Mouse (Mus musculus): Measurements from ENCODE around the gene Cst7. TPM values are rescaled to one million over a fixed set of nuclear protein-coding genes. Genes with fewer than 3 reads are reported as not detected.

Cst7 gene
- total RNA-seq, 4 experiments from 2014 or later, result 138 to 173 TPM; not detected in 2

DNA sequence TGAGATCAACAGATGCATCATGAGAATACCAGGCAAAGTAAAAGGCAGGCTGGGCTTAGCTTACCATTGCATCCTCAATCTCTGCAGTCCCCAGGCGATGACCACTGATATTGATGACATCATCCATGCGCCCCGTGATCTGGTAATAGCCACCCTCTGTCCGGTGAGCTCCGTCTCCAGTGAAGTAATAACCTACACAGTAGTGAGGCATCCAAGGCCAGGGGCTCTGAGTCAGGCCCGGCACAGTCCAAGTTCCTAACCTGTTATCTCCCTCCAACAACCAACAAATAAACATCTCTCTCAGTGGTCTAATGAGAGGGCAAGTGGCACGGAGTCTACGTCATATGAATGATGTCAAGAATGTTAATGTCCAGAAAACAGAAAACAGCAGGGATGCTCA lies 54.7 kb downstream of the Cst7 start:
- DNase-seq (ENCODE audit: low spot score in 2 of 2), result no peak

DNA sequence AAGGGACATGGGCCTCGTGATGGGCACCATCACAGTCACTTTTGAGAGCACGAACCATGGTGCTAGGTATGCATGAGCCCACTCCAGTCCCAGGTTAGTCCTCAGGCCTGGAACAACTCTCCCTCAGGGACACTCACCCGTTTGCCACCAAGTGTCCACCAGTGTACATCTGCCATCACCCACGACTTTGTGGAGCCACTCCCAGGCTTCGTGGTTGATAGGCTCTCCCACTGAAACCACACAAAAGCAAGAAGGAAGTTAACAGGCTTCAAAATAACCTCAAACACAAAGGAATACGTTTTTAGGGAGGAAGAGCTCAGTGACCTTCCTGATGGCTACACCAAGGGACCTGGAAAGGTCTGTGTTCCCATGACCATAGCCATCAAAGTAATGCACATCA lies 56.9 kb downstream of the Cst7 start:
- DNase-seq (ENCODE audit: low spot score in 2 of 2), result no peak

Other genes starting within 250 kb of the Cst7 start
- gene Gm10130, start 246.7 kb upstream of the Cst7 start, total RNA-seq (2022), result 1 to 10 TPM in 2 of 4 experiments, not detected in 2; 1.9 to 2.1 TPM
- 10 to 100 TPM; 10.5 to 11.8 (median 11.0) TPM for gene 3300002I08Rik, start 207.7 kb upstream of the Cst7 start, total RNA-seq (2022)
- 10 to 100 TPM in 1 of 4 experiments, 1 to 10 TPM in 3; 8.3 to 10.0 (median 8.9) TPM for gene Zfp442, start 118.9 kb upstream of the Cst7 start, total RNA-seq (2022)
- under 1 TPM in 3 of 4 experiments, not detected in 1; 0.12 to 0.55 (median 0.36) TPM for gene Zfp345, start 85.3 kb upstream of the Cst7 start, total RNA-seq (2022)
- gene Apmap, start 38.2 kb downstream of the Cst7 start, total RNA-seq (2022), result 10 to 100 TPM; 56.6 to 61.9 (median 58.1) TPM
- 10 to 100 TPM; 26.4 to 33.7 (median 28.2) TPM for gene Acss1, start 98.1 kb downstream of the Cst7 start, total RNA-seq (2022)
- gene Vsx1, start 118.9 kb downstream of the Cst7 start, total RNA-seq (2022), result not detected
- 10 to 100 TPM; 57.3 to 70.1 (median 67.0) TPM for gene Entpd6, start 178.6 kb downstream of the Cst7 start, total RNA-seq (2022)
- gene Pygb, start 216.3 kb downstream of the Cst7 start, total RNA-seq (2022), result 100 to 1,000 TPM; 197 to 249 (median 221) TPM

Data from layer of hippocampus, adult 8-10 months (tissue).